Mouse (Mus musculus) cerebellum, postnatal 14 days (tissue): Measurements from ENCODE around the gene Usp5.

Experiments used
- DNase-seq, 2 experiments: peaks; one replicate each; pipeline ENCODE4 v3.0.0; 2021; ENCODE audit warnings: mixed read lengths in 2 of 2

Gene Usp5

GRCm38 (mm10) chr6:124782436-124782835 is 46.8 kb downstream of the Usp5 start:
- peak in 1 of 2 experiments; percentile 27 for DNase-seq

DNA sequence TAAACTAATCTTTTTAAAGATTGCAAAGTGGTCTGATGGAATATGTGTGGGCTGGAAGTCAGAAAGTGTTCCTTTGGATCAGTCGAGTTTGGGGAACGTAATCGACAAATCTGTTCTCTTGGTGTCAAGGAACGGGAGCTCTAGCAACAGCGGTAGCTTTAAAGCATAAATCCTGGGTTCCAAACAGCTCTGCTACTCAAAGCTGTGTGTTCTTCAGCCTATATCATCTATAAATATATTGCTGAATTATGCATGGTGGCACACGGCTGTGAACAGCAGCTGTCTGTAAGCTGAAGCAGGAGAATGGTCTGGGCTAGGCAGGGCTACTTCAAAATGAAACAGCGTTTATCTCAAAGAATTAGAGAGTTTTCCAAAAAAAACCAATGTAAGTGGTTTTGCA is 48.4 kb downstream of the Usp5 start:
- no peak for DNase-seq

- DNase-seq, result no peak
Observed at GRCm38 (mm10) chr6:124779984-124780416, 49.3 kb downstream of the Usp5 start.

GRCm38 (mm10) chr6:124779222-124779983 is 49.9 kb downstream of the Usp5 start, which contains the start of gene Lrrc23:
Gene Lrrc23, minus strand, starts transcription at chr6:124779727.
- peak; percentile 53 to 54 for DNase-seq

GRCm38 (mm10) chr6:124770511-124770910 is 58.8 kb downstream of the Usp5 start:
- peak; percentile 31 to 36 for DNase-seq

- peak; percentile 48 to 52 for DNase-seq
Observed at GRCm38 (mm10) chr6:124770013-124770412, 59.3 kb downstream of the Usp5 start.

- peak; percentile 89 to 90 for DNase-seq
Observed at GRCm38 (mm10) chr6:124769101-124769765, 60.1 kb downstream of the Usp5 start, which contains the start of gene Eno2. Gene Eno2, minus strand, starts transcription at chr6:124769673.

DNA sequence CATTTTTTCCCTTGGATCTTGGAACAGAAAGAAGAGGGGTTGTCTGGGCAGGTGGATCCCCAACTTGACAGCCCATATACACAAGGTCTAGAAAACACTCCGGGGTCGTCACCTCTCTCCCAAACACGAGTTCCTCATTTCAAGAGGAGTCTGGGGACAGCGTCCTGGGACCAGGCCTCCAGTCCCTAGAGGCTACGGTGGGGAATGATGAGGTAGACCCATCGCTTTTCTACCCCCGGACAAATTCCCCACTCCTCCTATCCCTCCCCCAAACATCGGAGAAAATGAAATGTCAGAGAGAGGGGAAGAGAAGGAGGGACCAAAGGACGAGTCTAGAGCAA is 60.6 kb downstream of the Usp5 start:
- no peak for DNase-seq

DNA sequence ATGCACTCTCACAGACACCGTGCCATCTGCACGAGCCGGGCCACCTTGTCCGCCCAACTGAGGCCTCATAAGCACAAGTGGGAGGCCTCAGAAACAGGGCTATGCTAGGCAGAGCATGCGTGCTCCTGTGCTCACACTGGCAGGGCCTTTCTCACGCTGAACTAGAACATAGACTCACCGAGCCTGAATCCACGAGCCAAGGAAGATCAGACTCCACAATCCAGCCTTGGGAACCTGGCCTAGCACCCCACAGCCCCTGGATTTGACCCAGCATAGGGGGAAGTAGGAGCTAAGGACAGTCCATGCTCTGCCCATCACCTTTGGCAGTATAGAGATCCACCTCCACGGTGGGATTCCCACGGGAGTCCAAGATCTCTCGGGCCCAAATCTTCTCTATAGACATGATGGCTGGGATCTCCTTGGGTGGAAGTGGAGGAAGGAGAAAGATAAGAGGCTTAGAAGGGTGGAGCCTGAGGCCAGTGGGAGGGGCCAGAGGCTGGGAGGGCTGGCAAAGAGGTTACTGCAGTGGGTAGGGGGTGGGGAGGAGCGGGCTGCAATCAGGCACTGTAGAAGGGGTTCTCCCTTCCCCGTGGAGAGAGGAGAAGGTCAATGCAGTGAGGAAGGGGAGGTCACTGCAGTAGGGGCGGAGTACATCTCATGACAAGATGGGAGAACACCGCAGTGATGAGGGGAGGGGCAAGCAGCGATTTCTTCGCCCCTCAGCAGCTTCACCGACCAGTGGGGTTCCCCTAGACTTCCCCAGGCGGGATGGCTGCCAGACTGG is 61.2 kb downstream of the Usp5 start:
- DNase-seq, result peak; percentile 72 to 77

GRCm38 (mm10) chr6:124767536-124767919 is 61.8 kb downstream of the Usp5 start:
- DNase-seq, result no peak

GRCm38 (mm10) chr6:124765951-124766350 is 63.3 kb downstream of the Usp5 start:
- DNase-seq, result no peak
